Mouse (Mus musculus): Measurements from ENCODE around the gene Lrrc31.

The Lrrc31 gene

DNA sequence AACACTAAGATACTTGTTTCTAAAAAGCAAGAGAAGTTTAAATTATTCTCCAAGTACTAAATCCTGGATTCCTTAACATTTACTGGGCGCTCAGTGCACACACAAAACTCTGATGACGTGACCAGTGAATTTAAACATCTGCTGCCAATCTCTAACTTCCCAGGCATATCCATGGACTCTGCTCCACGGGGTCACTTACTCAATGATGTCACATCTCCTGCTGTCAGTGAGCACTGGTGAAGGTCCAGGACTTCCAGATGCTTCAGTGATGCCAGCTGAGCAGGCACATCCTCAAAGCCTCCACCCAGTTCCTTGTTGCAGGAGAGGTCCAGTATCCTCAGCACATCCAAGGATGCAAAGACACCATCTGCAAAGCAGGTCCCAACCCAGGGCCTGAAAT lies 12.4 kb downstream of the Lrrc31 start:
- CTCF ChIA-PET: interaction anchor here (1.0 kb wide), 1 partner anchor 9 kb away, joined by 4 read pairs; no protein-coding TSS in a partner anchor

GRCm38 (mm10) chr3:30683190-30683589 lies 16.5 kb downstream of the Lrrc31 start:
- CTCF ChIA-PET: no interaction called here

DNA sequence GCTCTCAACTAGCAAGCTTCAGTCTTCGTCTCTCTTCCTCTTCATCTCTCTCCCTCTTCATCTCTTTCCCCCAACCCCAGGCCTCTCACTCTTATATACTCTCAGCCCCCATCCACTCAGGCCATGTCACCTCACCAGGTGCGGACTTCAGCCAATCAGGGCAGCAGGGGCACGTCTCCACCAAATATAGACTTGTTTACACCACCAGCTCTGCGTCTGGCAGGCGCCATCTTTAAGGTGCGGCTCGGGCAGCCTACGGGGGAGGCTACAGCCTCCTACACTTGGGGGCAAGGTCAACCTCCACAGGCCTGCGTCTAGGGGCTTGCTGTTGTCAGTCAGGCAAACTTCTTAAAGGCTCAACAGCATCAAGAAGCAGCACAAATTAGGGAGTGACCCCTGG lies 41.2 kb downstream of the Lrrc31 start:
- CTCF ChIA-PET: no interaction called here

DNA sequence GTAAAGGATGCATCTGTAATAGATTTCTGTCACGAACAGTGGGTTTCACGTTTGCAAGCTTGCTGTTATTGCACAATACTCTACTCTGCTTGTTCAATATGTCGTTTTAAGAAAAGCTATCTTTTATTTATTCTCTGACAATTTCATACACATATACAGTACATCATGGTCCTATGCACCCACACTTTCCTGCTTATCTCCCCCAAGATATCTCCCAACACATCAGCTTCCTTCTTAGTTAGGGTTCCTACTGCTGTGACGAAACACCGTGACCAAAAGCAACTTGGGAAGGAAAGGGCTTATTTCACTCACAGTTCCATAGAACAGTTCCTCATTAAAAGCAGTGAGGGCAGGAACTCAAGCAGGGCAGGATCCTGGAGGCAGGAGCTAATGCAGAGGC lies 43.7 kb downstream of the Lrrc31 start:
- CTCF ChIA-PET: no interaction called here

GRCm38 (mm10) chr3:30650062-30650841 lies 49.4 kb downstream of the Lrrc31 start:
- CTCF ChIA-PET: no interaction called here

DNA sequence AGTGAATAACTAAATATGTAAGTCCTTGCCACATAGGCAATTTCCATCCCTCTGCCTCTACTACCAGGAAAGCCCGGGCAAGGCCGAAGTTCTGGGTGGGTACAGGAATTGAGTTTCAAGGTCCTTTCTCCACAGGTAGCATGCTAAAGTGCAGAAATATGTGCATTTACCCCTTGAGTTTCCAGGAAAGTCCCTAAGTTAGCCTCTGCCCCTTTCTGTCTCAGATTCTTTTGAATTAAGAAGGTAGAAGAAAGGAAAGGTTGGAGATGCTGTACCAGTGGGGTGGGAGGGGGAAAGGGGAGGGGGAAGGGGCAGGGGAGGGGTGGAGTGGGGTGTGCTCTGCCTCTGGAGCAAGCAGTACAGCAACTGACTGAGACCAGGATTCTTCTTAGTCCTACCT lies 51.2 kb downstream of the Lrrc31 start:
- CTCF ChIA-PET: no interaction called here

DNA sequence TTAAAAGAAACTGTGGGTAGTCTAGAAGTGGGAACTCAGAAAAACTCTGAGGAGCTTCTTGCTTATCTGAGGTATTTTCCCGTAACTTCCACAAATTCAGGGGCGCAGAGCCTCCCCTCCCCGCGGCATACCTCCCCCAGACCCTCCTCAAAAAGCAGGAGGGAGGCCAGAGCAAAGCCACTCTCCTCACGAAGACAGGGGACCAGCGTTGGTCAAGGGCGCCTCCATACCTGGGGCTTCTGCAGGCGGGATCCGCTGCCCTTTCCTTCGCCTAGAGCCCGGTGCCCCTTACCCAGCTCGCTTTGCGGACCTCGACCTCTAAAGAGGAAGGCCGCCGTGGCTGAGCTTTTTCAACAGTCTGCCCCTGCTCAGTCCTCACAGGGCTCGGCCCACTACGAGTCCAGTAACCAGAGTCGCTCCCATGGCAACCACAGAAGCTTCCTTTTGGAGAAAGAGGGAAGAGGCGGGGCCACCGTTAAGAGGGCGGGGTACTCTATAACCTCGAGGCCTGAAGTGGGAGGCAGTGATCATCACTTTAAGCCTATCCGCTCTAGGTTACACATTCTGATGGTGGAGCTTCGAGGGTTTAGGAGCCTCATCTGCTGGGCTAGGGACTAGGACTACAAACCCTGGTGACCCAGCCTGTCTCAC lies 52.1 kb downstream of the Lrrc31 start, which contains the start of gene Lrrc34:
TSS of gene Lrrc34 (minus strand) at position 430 of the 651 bp plus-strand sequence.
- CTCF ChIA-PET: no interaction called here

DNA sequence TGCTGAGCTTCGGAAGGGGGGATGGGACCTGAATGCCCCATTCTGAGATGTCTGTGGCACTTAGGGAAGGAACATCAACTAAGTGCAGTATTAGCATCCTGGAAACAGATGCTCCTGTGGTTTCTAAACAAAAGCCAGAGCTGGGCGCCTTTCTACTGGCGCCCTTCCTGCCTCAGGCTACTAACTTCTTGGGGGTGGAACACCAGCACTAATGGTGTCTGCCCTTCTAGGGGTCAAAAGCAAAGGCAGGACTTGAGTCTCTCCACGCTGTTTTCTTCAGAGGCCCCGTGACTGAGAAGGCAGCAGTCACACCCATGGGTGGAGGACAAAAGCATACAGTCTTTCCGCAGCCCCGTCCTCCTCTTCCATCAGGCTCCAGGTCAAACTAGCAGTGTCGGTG lies 52.9 kb downstream of the Lrrc31 start:
- CTCF ChIA-PET: no interaction called here

- CTCF ChIA-PET: interaction anchor here (0.5 kb wide), 1 partner anchor 451 kb away, joined by 4 read pairs; the partner anchor contains the start of gene Skil
Measured at GRCm38 (mm10) chr3:30644207-30644606, 55.4 kb downstream of the Lrrc31 start, which contains the start of gene Lrriq4. Lrriq4 (plus strand) TSS chr3:30644507.

- CTCF ChIA-PET: no interaction called here
Measured at GRCm38 (mm10) chr3:30635629-30636028, 64.0 kb downstream of the Lrrc31 start.

DNA sequence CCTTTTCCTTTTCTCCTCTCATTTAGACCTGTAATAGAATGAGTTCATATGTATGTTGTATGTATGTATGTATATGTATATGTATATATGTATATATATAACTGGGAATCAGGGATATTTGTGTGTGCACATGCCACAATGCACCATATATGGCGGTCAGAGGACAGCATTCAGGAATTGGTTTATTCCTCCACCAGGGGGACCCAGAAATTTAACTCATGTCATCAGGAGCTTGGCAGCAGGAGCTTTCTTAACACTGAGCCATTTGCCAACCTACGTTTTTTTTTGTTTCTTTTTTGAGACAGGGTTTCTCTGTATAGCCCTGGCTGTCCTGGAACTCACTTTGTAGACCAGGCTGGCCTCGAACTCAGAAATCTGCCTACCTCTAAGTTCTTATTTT lies 66.0 kb downstream of the Lrrc31 start:
- CTCF ChIA-PET: no interaction called here

Measured in spleen, embryonic (tissue).